In the genomic region with DNA sequence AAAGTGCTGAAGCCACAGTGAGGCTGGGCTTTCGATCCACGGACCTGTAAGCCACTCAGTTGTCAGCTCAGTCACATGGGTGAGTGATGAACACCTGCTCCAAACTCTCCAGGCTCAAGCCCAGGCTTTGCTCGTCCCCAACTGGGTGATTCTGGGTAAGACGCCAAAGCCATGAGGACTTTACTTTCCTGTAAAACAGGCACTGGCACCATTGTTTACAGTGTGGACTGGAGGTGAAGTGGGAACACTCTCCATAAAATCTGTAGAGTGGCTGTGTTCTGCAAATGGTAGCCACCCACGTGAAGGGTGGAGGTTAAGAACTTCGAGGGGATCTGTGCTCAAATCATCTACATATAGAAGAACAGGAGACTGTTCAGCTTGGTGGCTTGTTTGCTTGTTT, we compare ENCODE assay signal across 12 mouse cellular contexts.
"Had no signal": no experiment of that assay in that cellular context is flagged by ENCODE, and none has a peak within 500 bp of the region (broad histone marks: within the 10 kb centered on the region; RNA-seq: fewer than 3 reads in every experiment).

No protein-coding gene starts in this region.

- DNase-seq: gastrocnemius, adult 2 months; gastrocnemius, postnatal 10 days; gastrocnemius, postnatal 25 days; heart, adult 2 months; heart, postnatal 14 days; heart, postnatal 36 days; kidney, adult 18-20 months; kidney, adult 8-10 months; kidney, postnatal 10 days; kidney, postnatal 25 days; kidney, postnatal 4 days; liver had no signal
